Mouse (Mus musculus): Measurements from ENCODE around the gene Pcsk1n.

The Pcsk1n gene

DNA sequence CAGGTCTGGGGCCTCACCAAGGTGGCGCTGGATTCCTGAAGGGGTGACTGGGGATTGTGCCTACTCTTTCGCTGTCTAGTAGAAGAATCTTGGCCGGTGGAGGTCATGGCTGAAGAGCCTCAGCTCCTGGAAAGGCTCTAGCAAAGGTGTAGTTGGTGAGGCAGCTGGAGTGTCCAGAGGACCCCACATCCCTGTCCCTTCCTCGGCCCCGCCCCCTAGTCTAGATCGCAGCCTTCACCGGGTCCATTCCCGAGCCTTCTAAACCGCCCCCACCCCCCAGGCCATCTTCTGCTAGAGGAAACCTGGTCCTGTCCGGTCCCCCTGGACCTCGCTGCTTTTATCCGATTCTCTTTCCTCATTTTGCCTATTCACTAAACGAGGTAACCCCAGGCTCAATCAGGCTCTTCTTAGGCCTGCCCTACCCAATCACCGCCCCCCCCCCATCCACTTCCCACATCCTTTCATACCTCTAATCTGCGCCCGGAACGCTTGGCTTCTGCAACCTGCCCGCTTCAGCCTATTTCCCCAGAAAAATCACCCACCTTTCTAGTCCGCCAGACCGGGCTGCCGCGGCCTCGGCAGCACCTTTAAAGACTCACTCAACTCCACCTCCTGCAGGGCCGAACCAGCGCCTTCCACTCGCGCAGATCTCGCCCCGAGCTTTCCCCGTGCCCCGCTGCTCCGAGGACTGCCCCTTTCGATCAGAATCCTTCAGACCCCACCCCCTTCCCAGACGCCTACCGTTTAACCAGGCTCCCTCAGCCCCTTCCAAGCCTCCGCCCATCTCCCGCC lies 27.7 kb downstream of the Pcsk1n start, which contains the start of gene Hdac6:
TSS of gene Hdac6 (minus strand) at position 782 of the 792 bp plus-strand sequence.
- peak in 1 of 2 experiments; percentile 2 for DNase-seq (ENCODE audit: low spot score in 2 of 2)

- peak; percentile 94 to 96 for DNase-seq (ENCODE audit: low spot score in 2 of 2)
These were observed 28.4 kb downstream of the Pcsk1n start for GRCm38 (mm10) chrX:7947900-7948492.

DNA sequence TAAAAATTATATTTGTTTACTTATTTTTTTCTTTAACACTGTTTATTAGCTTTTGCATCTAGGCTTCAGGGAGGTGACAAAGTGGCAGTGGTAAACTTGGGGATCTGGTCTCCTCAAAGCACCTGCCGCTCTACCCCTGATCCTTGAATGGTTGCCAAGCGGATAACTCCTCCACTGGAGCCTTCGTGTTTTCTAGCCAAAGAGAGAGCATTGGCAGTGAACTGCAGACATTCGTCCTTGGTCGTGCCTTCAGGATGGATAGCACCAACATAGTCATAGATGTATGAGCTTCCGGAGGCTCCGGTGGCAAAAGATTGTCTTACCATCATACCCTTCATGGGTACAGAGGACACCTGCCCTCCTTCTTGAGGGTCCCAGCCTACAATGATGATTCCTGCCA lies 30.5 kb downstream of the Pcsk1n start:
- DNase-seq (ENCODE audit: low spot score in 2 of 2): no peak

DNA sequence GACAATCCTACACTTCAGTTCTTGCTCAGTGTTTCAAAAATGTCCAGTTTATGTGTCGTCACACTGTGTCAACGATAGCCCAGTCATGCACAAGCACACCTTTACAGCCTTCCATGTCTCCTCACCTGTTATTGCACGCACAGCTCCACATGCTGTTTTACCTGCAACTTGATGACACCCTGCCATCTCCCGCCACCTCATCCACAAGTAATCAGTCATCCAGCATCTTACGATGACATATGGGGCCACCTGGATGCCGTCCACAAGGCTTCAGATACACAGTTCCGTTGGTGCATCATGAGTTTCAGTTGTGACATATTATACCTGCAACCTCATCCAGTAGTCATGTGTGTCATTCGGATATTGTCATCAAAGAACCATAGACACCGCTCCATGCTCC lies 39.2 kb downstream of the Pcsk1n start:
- DNase-seq (ENCODE audit: low spot score in 2 of 2): no peak

GRCm38 (mm10) chrX:7963829-7964626 lies 44.4 kb downstream of the Pcsk1n start:
- DNase-seq (ENCODE audit: low spot score in 2 of 2): no peak

DNA sequence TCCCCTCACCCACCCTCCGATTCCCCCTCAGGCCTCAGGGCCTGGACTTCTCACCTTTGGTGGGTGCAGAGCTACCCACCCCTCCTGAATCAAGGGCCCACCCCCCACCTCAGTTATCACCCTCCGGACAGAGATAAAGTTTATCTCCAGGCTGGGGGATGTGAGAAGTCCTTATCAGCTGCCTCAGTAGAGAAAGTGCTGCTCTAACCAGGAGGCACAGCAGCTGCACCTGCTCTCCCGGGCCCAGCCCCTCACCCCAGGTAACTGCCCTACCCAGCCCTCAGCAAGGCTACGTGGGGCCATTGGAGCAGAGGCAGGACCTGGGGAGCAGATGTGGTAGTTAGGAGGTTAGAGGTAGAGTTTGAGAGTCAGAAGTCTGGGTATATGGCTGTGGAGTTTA lies 46.5 kb downstream of the Pcsk1n start:
- DNase-seq (ENCODE audit: low spot score in 2 of 2): no peak

GRCm38 (mm10) chrX:7967596-7968201 lies 48.1 kb downstream of the Pcsk1n start:
- DNase-seq (ENCODE audit: low spot score in 2 of 2): no peak

- DNase-seq (ENCODE audit: low spot score in 2 of 2): no peak
These were observed 48.6 kb downstream of the Pcsk1n start for GRCm38 (mm10) chrX:7968226-7968625.

DNA sequence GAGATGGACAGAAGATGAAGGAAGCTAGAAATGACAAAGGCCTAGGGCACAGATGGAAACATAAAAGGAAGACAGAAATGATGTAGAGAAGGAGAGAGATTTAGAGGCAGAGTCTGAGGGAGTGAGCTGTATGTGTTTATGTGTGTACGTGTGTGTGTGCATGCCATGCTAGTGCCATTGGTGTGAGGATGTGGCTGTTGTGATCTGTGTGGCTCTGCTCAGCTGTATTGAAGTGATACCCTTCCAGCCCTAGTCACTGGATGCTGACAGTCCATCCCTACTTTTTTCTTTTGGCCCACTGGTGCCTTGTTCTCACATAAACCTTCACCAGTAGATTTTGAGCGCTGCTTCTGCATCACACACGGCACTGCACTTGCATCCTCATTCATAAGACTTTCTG lies 49.3 kb downstream of the Pcsk1n start:
- no peak for DNase-seq (ENCODE audit: low spot score in 2 of 2)

DNA sequence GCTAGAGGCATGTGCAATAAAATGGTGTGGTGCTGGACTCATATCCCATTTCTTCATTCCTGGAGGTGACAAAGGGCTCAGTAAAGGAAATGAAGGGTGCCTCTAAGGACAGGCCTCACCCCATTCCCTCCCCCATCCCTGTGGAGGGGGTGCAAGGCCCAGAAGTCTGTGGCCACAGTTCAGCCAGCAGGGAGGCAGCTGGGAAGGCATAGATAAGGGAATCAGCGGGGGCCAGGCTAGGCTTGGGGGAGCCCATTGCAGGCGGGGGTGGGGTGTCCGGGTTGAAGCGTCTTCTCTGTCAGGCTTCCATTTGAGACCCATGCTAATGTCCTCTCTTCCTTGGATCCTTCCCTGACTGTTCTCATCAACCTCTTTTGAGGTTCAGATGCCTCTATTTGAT lies 51.7 kb downstream of the Pcsk1n start:
- no peak for DNase-seq (ENCODE audit: low spot score in 2 of 2)
